Mouse (Mus musculus) spleen, adult 2 months (tissue): ENCODE results near the gene Stat6. TPM values are rescaled to one million over a fixed set of nuclear protein-coding genes. Genes with fewer than 3 reads are reported as not detected.

Experiments
- DNase-seq, 2 experiments: peaks; one replicate each; pipeline versions ENCODE4 v3.0.0 to v3.0.0-alpha.2; 2012 to 2021; ENCODE audit warnings: low spot score in 2 of 2, low read depth in 1 of 2
- H3K27ac ChIP-seq: fragments of 200-500 bp; 2 replicates; pipeline ENCODE4 v1.5.1; 2012; ENCODE audit warnings: low read length, inconsistent platforms; ENCODE audit not compliant: insufficient read depth
- H3K27me3 ChIP-seq: fragments of 200-500 bp; 2 replicates; pipeline ENCODE4 v1.6.1; 2012; ENCODE audit warnings: mild to moderate bottlenecking, moderate library complexity, low read length, inconsistent platforms; ENCODE audit not compliant: control insufficient read depth, insufficient read depth
- H3K36me3 ChIP-seq: fragments of 200-500 bp; 2 replicates; pipeline ENCODE4 v1.6.1; 2012; ENCODE audit warnings: mild to moderate bottlenecking, low read length, inconsistent platforms; ENCODE audit not compliant: control insufficient read depth, insufficient read depth
- H3K4me1 ChIP-seq: fragments of 200-500 bp; 2 replicates; pipeline ENCODE4 v1.6.1; 2011; ENCODE audit warnings: inconsistent platforms; ENCODE audit not compliant: control insufficient read depth, insufficient read depth, insufficient read length
- H3K4me3 ChIP-seq: fragments of 200-500 bp; 2 replicates; pipeline ENCODE4 v1.5.1; 2011; ENCODE audit warnings: mild to moderate bottlenecking, inconsistent platforms; ENCODE audit not compliant: insufficient read depth, insufficient read length; ENCODE audit errors: extremely low read depth
- CTCF ChIP-seq: fragments of 200-500 bp; IDR thresholded peaks from 2 replicates; pipeline ENCODE4 v1.5.1; 2011; ENCODE audit warnings: mild to moderate bottlenecking, inconsistent platforms; ENCODE audit not compliant: insufficient read depth, insufficient read length, insufficient replicate concordance; ENCODE audit errors: extremely low read depth
- POLR2A ChIP-seq: fragments of 200-500 bp; IDR thresholded peaks from 2 replicates; pipeline ENCODE4 v1.6.1; 2011; ENCODE audit warnings: low read depth, low read length, inconsistent platforms
- WGBS: fragments of 180-500 bp; shearing (Covaris S2); methylation state at CpG from one replicate; pipeline ENCODE4 v1.1.7; 2018; 5-methylcytosine and 5-hydroxymethylcytosine counted together
- polyA plus RNA-seq: library from polyadenylated mRNA; depleted of rRNA; stranded (reverse); fragments of >200 nt; gene quantifications from 2 replicates; pipeline ENCODE4 v1.2.3, GENCODE M21; 2012

Gene Stat6
- polyA plus RNA-seq, 1 experiment = 126 TPM

- TF ChIP-seq CTCF (no peak), POLR2A (no peak)
- WGBS = 93% methylated on average over 6 of the region's 6 CpGs
- Histone ChIP-seq H3K36me3 (no peaks in the 10 kb centered on the region), H3K4me1 (peaks cover 10% of the 10 kb centered on the region), H3K4me3 (no peak overlapping the region), H3K27ac (no peak overlapping the region), H3K27me3 (no peaks in the 10 kb centered on the region)
- no peak for DNase-seq
These were observed 31.4 kb downstream of the Stat6 start for GRCm38 (mm10) chr10:127674046-127674655.

DNA sequence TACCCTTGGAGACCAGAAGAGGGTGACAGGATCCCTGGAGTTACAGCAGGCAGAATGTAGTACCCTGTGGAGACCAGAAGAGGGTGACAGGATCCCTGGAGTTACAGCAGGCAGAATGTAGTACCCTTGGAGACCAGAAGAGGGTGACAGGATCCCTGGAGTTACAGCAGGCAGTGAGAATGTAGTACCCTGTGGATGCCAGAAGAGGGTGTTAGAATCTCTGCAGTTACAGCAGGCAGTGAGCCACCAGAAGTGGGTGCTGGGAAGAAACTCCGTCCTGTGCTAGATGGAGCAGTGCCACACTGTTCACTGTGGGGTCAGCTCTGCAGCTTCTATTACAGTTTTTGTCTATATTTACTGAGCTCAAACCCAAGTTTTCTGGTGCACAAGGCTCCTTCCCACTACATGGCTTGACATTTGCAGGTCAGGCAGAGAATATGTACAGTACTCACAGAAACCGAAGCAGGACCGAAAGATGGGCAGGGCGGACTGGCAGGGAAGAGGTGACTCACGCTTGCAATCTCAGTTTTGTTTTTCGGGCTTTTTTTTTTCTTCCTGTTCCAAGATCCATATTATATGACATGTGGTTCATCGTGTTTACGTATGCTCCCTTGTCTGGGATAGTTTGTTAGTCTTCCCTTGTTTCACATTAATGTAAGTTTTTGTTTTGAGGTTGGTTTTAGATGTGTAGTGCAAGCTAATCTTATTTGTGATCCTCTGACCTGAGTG, 32.2 kb downstream of the Stat6 start:
- Histone ChIP-seq H3K27ac (no peak overlapping the region), H3K36me3 (no peaks in the 10 kb centered on the region), H3K27me3 (no peaks in the 10 kb centered on the region), H3K4me1 (peaks cover 4% of the 10 kb centered on the region), H3K4me3 (no peak overlapping the region)
- peak; percentile 56 to 61 for DNase-seq
- TF ChIP-seq CTCF (peak; percentile 58; the same call in 1 of the 2 replicates), POLR2A (no peak)
- 86% methylated on average over 8 of the region's 8 CpGs for WGBS

GRCm38 (mm10) chr10:127675859-127676398, 33.1 kb downstream of the Stat6 start:
- Histone ChIP-seq H3K4me1 (peaks cover 4% of the 10 kb centered on the region), H3K36me3 (no peaks in the 10 kb centered on the region), H3K27ac (no peak overlapping the region), H3K27me3 (no peaks in the 10 kb centered on the region), H3K4me3 (peak overlapping the region; percentile 62)
- TF ChIP-seq POLR2A = no peak
- no peak for TF ChIP-seq CTCF
- DNase-seq = no peak
- WGBS = 45% methylated on average over 5 of the region's 5 CpGs

DNA sequence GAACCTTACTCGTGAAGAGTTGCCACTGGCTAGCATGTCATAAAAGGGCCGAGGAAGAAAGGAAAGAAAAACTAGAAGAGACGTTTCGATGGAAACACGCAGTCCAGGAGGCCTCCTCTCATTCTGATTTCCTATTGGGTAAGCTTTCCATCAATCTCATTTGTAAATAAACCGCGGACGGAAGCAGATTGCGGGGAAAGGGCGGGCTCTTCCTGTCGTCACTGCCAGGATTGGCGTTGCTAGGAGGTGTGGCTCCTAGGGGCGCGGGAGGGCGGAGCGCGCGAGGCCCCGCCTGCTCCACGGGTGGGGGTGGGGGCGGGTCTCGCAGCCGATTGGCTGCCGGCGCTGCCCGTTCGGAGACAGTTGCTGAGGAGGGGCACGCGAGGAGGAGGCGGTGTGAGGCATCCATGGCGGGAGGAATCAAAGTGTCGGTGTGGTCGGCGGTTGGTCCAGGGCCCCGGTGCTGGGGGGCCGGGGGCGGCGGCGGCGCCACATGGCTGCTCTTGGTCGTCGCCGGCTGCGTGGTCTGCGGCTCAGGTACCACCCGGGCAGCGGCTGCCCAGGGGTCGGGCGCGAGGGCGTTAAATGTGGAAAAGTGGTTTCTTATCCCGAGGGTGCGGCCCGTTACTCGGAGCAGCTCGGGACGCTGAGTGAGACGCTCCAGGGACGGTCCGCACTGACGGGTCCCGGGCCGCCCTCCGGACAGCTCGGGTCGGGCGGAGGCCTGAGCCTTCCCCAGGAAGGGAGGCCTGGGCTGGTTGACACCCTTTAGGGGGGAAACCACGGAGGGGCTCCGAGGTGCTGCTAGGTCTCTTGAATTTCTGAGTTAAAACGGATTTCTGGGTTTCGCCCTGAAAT, 34.1 kb downstream of the Stat6 start:
- TF ChIP-seq CTCF (no peak), POLR2A (no peak)
- no peaks in the 10 kb centered on the region for H3K36me3 ChIP-seq
- no peaks in the 10 kb centered on the region for H3K27me3 ChIP-seq
- H3K4me3 ChIP-seq = peak overlapping the region; percentile 83
- H3K4me1 ChIP-seq = peaks cover 4% of the 10 kb centered on the region
- under 1% methylated on average over 67 of the region's 71 CpGs for WGBS
- peak; percentile 88 to 98 for DNase-seq
- peak overlapping the region; percentile 50 for H3K27ac ChIP-seq

GRCm38 (mm10) chr10:127677591-127678336, 35.0 kb downstream of the Stat6 start:
- TF ChIP-seq POLR2A (no peak), CTCF (peak; percentile 86; the same call in 1 of the 2 replicates)
- H3K4me1 ChIP-seq = peaks cover 4% of the 10 kb centered on the region
- 6% methylated on average over 14 of the region's 14 CpGs for WGBS
- no peaks in the 10 kb centered on the region for H3K27me3 ChIP-seq
- peak; percentile 70 to 71 for DNase-seq
- peak overlapping the region; percentile 83 for H3K4me3 ChIP-seq
- no peak overlapping the region for H3K27ac ChIP-seq
- no peaks in the 10 kb centered on the region for H3K36me3 ChIP-seq

GRCm38 (mm10) chr10:127679208-127679607, 36.4 kb downstream of the Stat6 start:
- H3K27ac ChIP-seq = no peak overlapping the region
- WGBS = 94% methylated on average over 1 of the region's 1 CpGs
- H3K4me1 ChIP-seq = peaks cover 4% of the 10 kb centered on the region
- no peaks in the 10 kb centered on the region for H3K36me3 ChIP-seq
- no peak overlapping the region for H3K4me3 ChIP-seq
- no peak for TF ChIP-seq POLR2A
- no peak for TF ChIP-seq CTCF
- H3K27me3 ChIP-seq = no peaks in the 10 kb centered on the region
- DNase-seq = no peak
